Comparison of ENCODE assay signal across 13 mouse cellular contexts in the genomic region with DNA sequence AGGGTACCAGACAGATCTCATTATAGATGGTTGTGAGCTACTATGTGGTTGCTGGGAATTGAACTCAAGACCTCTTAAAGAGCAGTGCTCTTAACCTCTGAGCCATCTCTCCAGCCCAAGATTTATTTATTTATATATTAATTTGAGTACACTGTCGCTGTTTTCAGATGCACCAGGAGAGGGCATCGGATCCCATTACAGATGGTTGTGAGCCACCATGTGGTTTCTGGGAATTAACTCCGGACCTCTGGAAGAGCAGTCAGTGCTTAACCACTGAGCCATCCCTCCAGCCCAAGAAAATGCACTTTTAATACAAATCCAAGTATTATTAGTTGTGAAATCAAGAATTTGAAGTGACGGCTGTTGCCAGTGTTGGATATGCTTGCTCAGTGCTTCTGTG. TPM values are rescaled to one million over a fixed set of nuclear protein-coding genes. Genes with fewer than 3 reads are reported as not detected.
DNase-seq lines count a peak whose midpoint lies in the region; ATAC-seq lines count a peak whose summit lies in the region.
"Had no signal": no experiment of that assay in that cellular context is flagged by ENCODE, and none has a peak within 500 bp of the region (broad histone marks: within the 10 kb centered on the region; RNA-seq: fewer than 3 reads in every experiment).

No protein-coding gene starts in this region.

- WGBS in embryonic facial prominence, embryonic 11.5 days: 74% methylated on average over 4 of the region's 4 CpGs
- WGBS in embryonic facial prominence, embryonic 10.5 days: 77% methylated on average over 4 of the region's 4 CpGs
- WGBS in kidney, embryonic 15.5 days: 86% methylated on average over 4 of the region's 4 CpGs

- intact Hi-C loops in left cerebral cortex, postnatal 14 days (cut with DNase I): no loop called here

- no peak overlapping the region for H3K9ac ChIP-seq in embryonic facial prominence, embryonic 11.5 days (replicated peaks; ENCODE audit: low read length)
- no peak overlapping the region for H3K9ac ChIP-seq in kidney, embryonic 15.5 days
- H3K9ac ChIP-seq: embryonic facial prominence, embryonic 15.5 days; limb, embryonic 12.5 days; midbrain, embryonic 12.5 days had no signal

- no peaks in the 10 kb centered on the region for H3K9me3 ChIP-seq in embryonic facial prominence, embryonic 11.5 days (replicated peaks; ENCODE audit: control insufficient read depth, low read length)
- H3K9me3 ChIP-seq in embryonic facial prominence, embryonic 10.5 days: no peaks in the 10 kb centered on the region
- no peaks in the 10 kb centered on the region for H3K9me3 ChIP-seq in kidney, embryonic 15.5 days (replicated peaks)
- H3K9me3 ChIP-seq: embryonic facial prominence, embryonic 15.5 days; limb, embryonic 12.5 days; midbrain, embryonic 12.5 days had no signal

- no peaks in the 10 kb centered on the region for H3K36me3 ChIP-seq in embryonic facial prominence, embryonic 11.5 days (replicated peaks; ENCODE audit: control insufficient read depth, insufficient read depth, low read depth, low read length)
- peaks cover 24% of the 10 kb centered on the region for H3K36me3 ChIP-seq in embryonic facial prominence, embryonic 10.5 days (replicated peaks)
- peaks cover 65% of the 10 kb centered on the region for H3K36me3 ChIP-seq in kidney, embryonic 15.5 days

- ATAC-seq in embryonic facial prominence, embryonic 11.5 days (replicated peaks; ENCODE audit: insufficient number of reproducible peaks, low FRiP score, low TSS enrichment, low read depth): no peak
- ATAC-seq in kidney, embryonic 15.5 days (replicated peaks; ENCODE audit: low FRiP score): no peak
- ATAC-seq in activated CD4-positive, CD25-positive, alpha-beta regulatory T cell, adult 4 months: no peak
- ATAC-seq: intestine, embryonic 16.5 days had no signal

- peak; percentile 4 for DNase-seq in embryonic facial prominence, embryonic 11.5 days (ENCODE audit: low spot score)
- no peak for DNase-seq in embryonic facial prominence, embryonic 10.5 days (ENCODE audit: low spot score)
- peak; percentile 22 for DNase-seq in kidney, postnatal 10 days
- DNase-seq in 3T3-L1 (ENCODE audit: low read depth, low spot score): peak; percentile 54
- DNase-seq in brain, adult 2 months (ENCODE audit: low read depth, low spot score): peak; percentile 34
- no peak for DNase-seq in left cerebral cortex, postnatal 14 days (ENCODE audit: low spot score in 2 of 2)

- no peak overlapping the region for H3K4me3 ChIP-seq in embryonic facial prominence, embryonic 11.5 days (ENCODE audit: low read depth, low read length)
- H3K4me3 ChIP-seq in embryonic facial prominence, embryonic 10.5 days: no peak overlapping the region
- no peak overlapping the region for H3K4me3 ChIP-seq in kidney, embryonic 15.5 days (replicated peaks)
- H3K4me3 ChIP-seq: embryonic facial prominence, embryonic 15.5 days; limb, embryonic 12.5 days; midbrain, embryonic 12.5 days had no signal

- H3K27me3 ChIP-seq in embryonic facial prominence, embryonic 11.5 days (ENCODE audit: control insufficient read depth, insufficient read depth, low read length): no peaks in the 10 kb centered on the region
- H3K27me3 ChIP-seq in embryonic facial prominence, embryonic 10.5 days (replicated peaks; ENCODE audit: low read depth, poor library complexity, severe bottlenecking): no peaks in the 10 kb centered on the region
- no peaks in the 10 kb centered on the region for H3K27me3 ChIP-seq in kidney, embryonic 15.5 days
- H3K27me3 ChIP-seq: CH12.LX; embryonic facial prominence, embryonic 15.5 days; limb, embryonic 12.5 days; midbrain, embryonic 12.5 days had no signal

- H3K27ac ChIP-seq in embryonic facial prominence, embryonic 11.5 days (replicated peaks; ENCODE audit: low read depth, low read length): no peak overlapping the region
- H3K27ac ChIP-seq in embryonic facial prominence, embryonic 10.5 days (replicated peaks): no peak overlapping the region
- H3K27ac ChIP-seq in kidney, embryonic 15.5 days: no peak overlapping the region
- H3K27ac ChIP-seq: embryonic facial prominence, embryonic 15.5 days; limb, embryonic 12.5 days; midbrain, embryonic 12.5 days had no signal

- no peaks in the 10 kb centered on the region for H3K4me1 ChIP-seq in embryonic facial prominence, embryonic 11.5 days (ENCODE audit: control insufficient read depth, insufficient read depth, low read length)
- no peaks in the 10 kb centered on the region for H3K4me1 ChIP-seq in embryonic facial prominence, embryonic 10.5 days
- 0 out of 2 replicates have a peak, but pooled peaks cover 4% of the 10 kb centered on the region for H3K4me1 ChIP-seq in kidney, embryonic 15.5 days
- H3K4me1 ChIP-seq: embryonic facial prominence, embryonic 15.5 days; limb, embryonic 12.5 days had no signal

- no peak overlapping the region for H3K4me2 ChIP-seq in embryonic facial prominence, embryonic 11.5 days (ENCODE audit: low read depth, low read length)
- H3K4me2 ChIP-seq in kidney, embryonic 15.5 days: no peak overlapping the region
- H3K4me2 ChIP-seq: embryonic facial prominence, embryonic 15.5 days; limb, embryonic 12.5 days; midbrain, embryonic 12.5 days had no signal

RNA-seq across cellular contexts. Expression of a gene that starts 32.8 kb away (rescaled TPM):
- polyA plus RNA-seq in embryonic facial prominence, embryonic 11.5 days (2014; fragmentation: Nextera tagmentation; extraction: Ambion mirVana): 30.5 and 32.7 TPM in 2 replicates
- 37.5 and 41.3 TPM in 2 replicates for polyA plus RNA-seq in embryonic facial prominence, embryonic 10.5 days (2016; fragmentation: Nextera tagmentation; extraction: Ambion mirVana)
- polyA plus RNA-seq in kidney, embryonic 15.5 days (2015; fragmentation: Nextera tagmentation; extraction: Ambion mirVana): 76.5 and 80.9 TPM in 2 replicates
- polyA plus RNA-seq in activated CD4-positive, CD25-positive, alpha-beta regulatory T cell, adult 4 months (2017; shearing (Covaris generic)): 10 to 100 TPM; 18.9 to 21.7 TPM
- total RNA-seq in left cerebral cortex, postnatal 14 days (2021): 10 to 100 TPM; 92.6 to 98.0 TPM

RNA-seq across cellular contexts. Expression of a gene that starts 37.5 kb away (rescaled TPM):
- 6.7 and 8.3 TPM in 2 replicates for polyA plus RNA-seq in embryonic facial prominence, embryonic 11.5 days (2014; fragmentation: Nextera tagmentation; extraction: Ambion mirVana)
- polyA plus RNA-seq in embryonic facial prominence, embryonic 10.5 days (2016; fragmentation: Nextera tagmentation; extraction: Ambion mirVana): 3.2 and 3.3 TPM in 2 replicates
- polyA plus RNA-seq in kidney, embryonic 15.5 days (2015; fragmentation: Nextera tagmentation; extraction: Ambion mirVana): 13.4 and 14.3 TPM in 2 replicates
- polyA plus RNA-seq in activated CD4-positive, CD25-positive, alpha-beta regulatory T cell, adult 4 months (2017; shearing (Covaris generic)): under 1 TPM in 1 of 2 experiments, not detected in 1; 0.21 TPM
- total RNA-seq in left cerebral cortex, postnatal 14 days (2021): 100 to 1,000 TPM; 222 to 262 TPM
- total RNA-seq: CH12.LX had no signal

Comparison
In these comparisons a context has a peak if more than half of its experiments do, and no peak if none do; other contexts are left out.
1. DNase-seq: peak in embryonic facial prominence, embryonic 11.5 days (single experiment), kidney, postnatal 10 days (single experiment), 3T3-L1 (single experiment) and brain, adult 2 months (single experiment); none in embryonic facial prominence, embryonic 10.5 days (single experiment) and left cerebral cortex, postnatal 14 days (0 of 2).